In the genomic region with DNA sequence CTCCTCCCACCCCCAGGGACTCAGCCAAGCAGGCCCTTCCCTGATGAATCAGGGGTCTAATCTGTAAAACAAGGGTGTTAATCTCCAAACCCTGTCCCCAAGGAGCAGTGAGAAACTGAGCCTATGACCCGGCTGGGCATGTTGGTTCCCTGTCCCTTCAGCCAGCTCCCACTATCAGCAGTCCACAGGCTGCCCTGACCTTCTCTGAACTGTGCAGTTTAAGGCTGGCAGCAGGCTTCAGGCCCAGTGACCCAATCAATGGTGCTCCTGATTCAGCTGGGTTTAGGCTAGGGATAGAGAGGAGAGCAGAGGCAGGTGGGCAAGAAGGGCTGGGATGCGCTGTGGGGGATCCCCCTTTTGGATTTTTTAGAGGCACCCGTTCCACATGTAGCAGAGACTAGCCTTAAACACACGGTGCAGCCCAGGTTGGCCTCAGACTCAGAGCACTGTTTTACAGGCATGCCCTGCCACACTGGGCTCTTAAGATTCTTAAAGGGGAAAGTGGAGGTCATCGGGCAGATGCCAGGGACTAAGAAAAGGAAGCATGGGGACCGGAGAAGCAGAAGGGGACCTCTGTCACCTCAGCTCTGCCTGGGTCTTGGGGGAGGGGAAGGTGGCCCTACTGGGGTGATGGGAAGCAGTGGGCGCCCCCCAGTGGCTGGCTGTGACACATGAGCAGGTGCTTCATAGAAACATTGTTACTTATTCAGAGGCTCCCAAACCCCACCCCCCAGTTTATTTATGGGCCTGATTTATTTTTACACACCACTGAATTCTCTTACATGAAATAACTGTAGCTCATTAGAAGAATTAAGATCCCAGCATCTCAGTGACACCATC, we compare ENCODE assay signal across 8 mouse cellular contexts. TPM values are rescaled to one million over a fixed set of nuclear protein-coding genes. Genes with fewer than 3 reads are reported as not detected.
DNase-seq lines count a peak whose midpoint lies in the region; ATAC-seq and TF ChIP-seq lines count a peak whose summit lies in the region.

No protein-coding gene starts in this region.

- DNase-seq in ovary, adult 18-20 months (ENCODE audit: low spot score): peak; percentile 39
- DNase-seq in ovary, postnatal 10 days (ENCODE audit: low spot score): no peak
- peak; percentile 78 for DNase-seq in hindbrain, postnatal 0 days (ENCODE audit: low spot score)
- peak; percentile 78 for DNase-seq in lung, embryonic 14.5 days
- peak; percentile 83 for DNase-seq in right cerebral cortex, postnatal 4 days

- 0 out of 2 replicates have a peak overlapping the region, but pooled peaks have one; percentile 14 for H3K9ac ChIP-seq in forebrain, embryonic 13.5 days
- H3K9ac ChIP-seq in hindbrain, postnatal 0 days (replicated peaks; ENCODE audit: low read length): no peak overlapping the region
- H3K9ac ChIP-seq in lung, embryonic 14.5 days: no peak overlapping the region

- H3K36me3 ChIP-seq in forebrain, embryonic 13.5 days (ENCODE audit: poor library complexity, severe bottlenecking): peaks cover under 1% of the 10 kb centered on the region; the same call in 1 of the 2 replicates
- H3K36me3 ChIP-seq in hindbrain, postnatal 0 days (ENCODE audit: insufficient read depth, low read length): no peaks in the 10 kb centered on the region
- no peaks in the 10 kb centered on the region for H3K36me3 ChIP-seq in lung, embryonic 14.5 days (ENCODE audit: insufficient read depth)

- TF ChIP-seq CTCF in bone marrow, adult 2 months (IDR thresholded peaks at IDR 0.05; ENCODE audit: control insufficient read depth, insufficient read depth, low read length): peak; percentile 65
- TF ChIP-seq CTCF in hindbrain, postnatal 0 days (IDR thresholded peaks at IDR 0.05; ENCODE audit: low read depth): peak; percentile 73
- peak; percentile 68 for TF ChIP-seq CTCF in lung, embryonic 14.5 days (IDR thresholded peaks at IDR 0.05; ENCODE audit: low read depth)

- no peak for TF ChIP-seq POLR2A in bone marrow, adult 2 months (IDR thresholded peaks at IDR 0.05; ENCODE audit: borderline replicate concordance, control insufficient read depth, low read depth, low read length)

- no peak overlapping the region for H3K4me3 ChIP-seq in bone marrow, adult 2 months (replicated peaks; ENCODE audit: control insufficient read depth, low read depth, low read length)
- H3K4me3 ChIP-seq in forebrain, embryonic 13.5 days: no peak overlapping the region
- H3K4me3 ChIP-seq in hindbrain, postnatal 0 days (ENCODE audit: low read length): no peak overlapping the region
- no peak overlapping the region for H3K4me3 ChIP-seq in lung, embryonic 14.5 days (ENCODE audit: low read depth, low read length)

- no peak overlapping the region for H3K4me2 ChIP-seq in forebrain, embryonic 13.5 days
- no peak overlapping the region for H3K4me2 ChIP-seq in hindbrain, postnatal 0 days (ENCODE audit: low read depth, low read length)
- H3K4me2 ChIP-seq in lung, embryonic 14.5 days: no peak overlapping the region

- H3K27me3 ChIP-seq in forebrain, embryonic 13.5 days: peaks cover 6% of the 10 kb centered on the region
- H3K27me3 ChIP-seq in hindbrain, postnatal 0 days (ENCODE audit: insufficient read depth, low read length): no peaks in the 10 kb centered on the region
- peaks cover 12% of the 10 kb centered on the region for H3K27me3 ChIP-seq in lung, embryonic 14.5 days (ENCODE audit: insufficient read depth, low read length)

- no peaks in the 10 kb centered on the region for H3K9me3 ChIP-seq in forebrain, embryonic 13.5 days (replicated peaks)
- H3K9me3 ChIP-seq in hindbrain, postnatal 0 days (ENCODE audit: low read length): no peaks in the 10 kb centered on the region
- no peaks in the 10 kb centered on the region for H3K9me3 ChIP-seq in lung, embryonic 14.5 days (ENCODE audit: low read depth, low read length)

- H3K27ac ChIP-seq in bone marrow, adult 2 months (ENCODE audit: control insufficient read depth, insufficient read depth, low read depth, low read length, poor library complexity): no peak overlapping the region
- peak overlapping the region; percentile 51; the same call in 1 of the 2 replicates for H3K27ac ChIP-seq in forebrain, embryonic 13.5 days
- H3K27ac ChIP-seq in hindbrain, postnatal 0 days: peak overlapping the region; percentile 45; the same call in 1 of the 2 replicates
- no peak overlapping the region for H3K27ac ChIP-seq in lung, embryonic 14.5 days (ENCODE audit: low read depth)

- peak; percentile 52; the same call in 1 of the 2 replicates for ATAC-seq in forebrain, embryonic 13.5 days
- peak; percentile 31; the same call in 1 of the 2 replicates for ATAC-seq in hindbrain, postnatal 0 days
- ATAC-seq in lung, embryonic 14.5 days (ENCODE audit: insufficient read depth): no peak
- ATAC-seq in monocyte, adult 5-6 weeks (replicated peaks; ENCODE audit: insufficient number of reproducible peaks, low FRiP score, low TSS enrichment, poor library complexity, severe bottlenecking): no peak

- 31% methylated on average over 7 of the region's 7 CpGs for WGBS in bone marrow, adult 2 months
- WGBS in forebrain, embryonic 13.5 days: 12% methylated on average over 7 of the region's 7 CpGs
- WGBS in hindbrain, postnatal 0 days: 20% methylated on average over 7 of the region's 7 CpGs
- whole genome bisulfite sequencing in lung, embryonic 14.5 days: 16% methylated on average over 7 of the region's 7 CpGs

- H3K4me1 ChIP-seq in bone marrow, adult 2 months (ENCODE audit: control insufficient read depth, insufficient read depth, low read length): no peaks in the 10 kb centered on the region; the same call in 1 of the 2 replicates
- H3K4me1 ChIP-seq in forebrain, embryonic 13.5 days: peaks cover 73% of the 10 kb centered on the region
- peaks cover 8% of the 10 kb centered on the region for H3K4me1 ChIP-seq in hindbrain, postnatal 0 days (ENCODE audit: insufficient read depth, low read length)
- no peaks in the 10 kb centered on the region for H3K4me1 ChIP-seq in lung, embryonic 14.5 days (ENCODE audit: insufficient read depth)

RNA-seq across cellular contexts. Expression of a gene that starts 19.2 kb away (rescaled TPM):
- polyA plus RNA-seq in bone marrow, adult 2 months (2011; ENCODE audit: insufficient read depth, insufficient read length, low replicate concordance, missing spikeins): 0.23 and 0.57 TPM in 2 replicates
- polyA plus RNA-seq in forebrain, embryonic 13.5 days (2015; fragmentation: Nextera tagmentation; extraction: Ambion mirVana): 5.6 and 6.4 TPM in 2 replicates
- total RNA-seq in hindbrain, postnatal 0 days (2014; rRNA removed): 104 and 141 TPM in 2 replicates
- polyA plus RNA-seq in hindbrain, postnatal 0 days (2015; fragmentation: Nextera tagmentation; extraction: Ambion mirVana): 14.3 and 14.7 TPM in 2 replicates
- 0.68 and 0.70 TPM in 2 replicates for polyA plus RNA-seq in lung, embryonic 14.5 days (2014; fragmentation: Nextera tagmentation; extraction: Ambion mirVana)
- 0.10 to 0.58 TPM (median 0.21 TPM) in 3 replicates for total RNA-seq in monocyte, adult 5-6 weeks (2017)

RNA-seq across cellular contexts. Expression of a gene that starts 56.6 kb away (rescaled TPM):
- polyA plus RNA-seq in bone marrow, adult 2 months (2011; ENCODE audit: insufficient read depth, insufficient read length, low replicate concordance, missing spikeins): not detected in 2 replicates
- 0.46 and 1.0 TPM in 2 replicates for polyA plus RNA-seq in forebrain, embryonic 13.5 days (2015; fragmentation: Nextera tagmentation; extraction: Ambion mirVana)
- total RNA-seq in hindbrain, postnatal 0 days (2014; rRNA removed): 0.43 TPM in 1 of 2 replicates, not detected in the other
- polyA plus RNA-seq in hindbrain, postnatal 0 days (2015; fragmentation: Nextera tagmentation; extraction: Ambion mirVana): 0.48 and 1.1 TPM in 2 replicates
- 0.13 and 0.23 TPM in 2 replicates for polyA plus RNA-seq in lung, embryonic 14.5 days (2014; fragmentation: Nextera tagmentation; extraction: Ambion mirVana)
- not detected in 3 replicates for total RNA-seq in monocyte, adult 5-6 weeks (2017)

Comparison
In these comparisons a context has a peak if more than half of its experiments do, and no peak if none do; other contexts are left out.
1. H3K27ac ChIP-seq: peak in forebrain, embryonic 13.5 days (single experiment) and hindbrain, postnatal 0 days (single experiment); none in bone marrow, adult 2 months (single experiment) and lung, embryonic 14.5 days (single experiment).
2. ATAC-seq: peak in forebrain, embryonic 13.5 days (single experiment) and hindbrain, postnatal 0 days (single experiment); none in lung, embryonic 14.5 days (single experiment) and monocyte, adult 5-6 weeks (single experiment).
3. Peak in every context shown above with its lines, with median percentiles within 50 percentile points of each other: CTCF ChIP-seq.